Mouse (Mus musculus): ENCODE measurements around the gene Stk31. TPM values are rescaled to one million over a fixed set of nuclear protein-coding genes. Genes with fewer than 3 reads are reported as not detected.

The Stk31 gene
- not detected in 2 replicates for polyA plus RNA-seq (2012; rRNA removed; ENCODE audit: low replicate concordance)

DNA sequence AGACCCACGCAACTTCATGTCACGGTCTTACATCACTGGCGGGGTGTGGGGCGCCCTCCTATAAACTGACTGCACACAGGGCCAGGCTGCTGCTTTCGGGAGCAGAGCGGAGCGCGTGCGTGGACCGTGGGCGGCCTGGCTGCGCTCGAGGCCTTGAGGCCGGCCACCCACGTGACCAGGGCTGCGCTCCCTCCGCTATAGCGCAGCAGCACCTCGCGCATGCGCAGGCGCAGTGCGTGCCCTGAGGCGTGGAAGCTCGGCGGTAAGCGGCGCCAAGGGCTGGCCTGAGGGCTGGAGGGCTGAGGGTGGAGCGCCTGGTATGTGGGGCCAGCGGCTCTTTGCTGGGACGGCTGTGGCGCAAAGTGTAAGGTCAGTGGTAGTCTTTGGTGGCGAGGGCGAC lies at the start of gene Stk31:
TSS of gene Stk31 (plus strand) at position 289 of the 400 bp plus-strand sequence.

GRCm38 (mm10) chr6:49367159-49368054 lies 28.0 kb upstream of the Stk31 start, which contains the start of gene Fam221a:
Fam221a (plus strand) TSS chr6:49367739.

Other genes with a start within 250 kb of the Stk31 start
- gene Igf2bp3, start 180.6 kb upstream of the Stk31 start, polyA plus RNA-seq (2012; rRNA removed; ENCODE audit: low replicate concordance) = 0.04 and 0.08 TPM in 2 replicates
- gene Tra2a, start 131.6 kb upstream of the Stk31 start, polyA plus RNA-seq (2012; rRNA removed; ENCODE audit: low replicate concordance) = 9.4 and 9.6 TPM in 2 replicates
- gene Ccdc126, start 76.3 kb upstream of the Stk31 start, polyA plus RNA-seq (2012; rRNA removed; ENCODE audit: low replicate concordance) = 0.49 and 0.57 TPM in 2 replicates
- gene Fam221a, start 27.9 kb upstream of the Stk31 start, polyA plus RNA-seq (2012; rRNA removed; ENCODE audit: low replicate concordance) = 2.0 and 4.2 TPM in 2 replicates

Data from duodenum, adult 2 months (tissue).